Mouse (Mus musculus): Measurements from ENCODE around the gene Sptbn2.

Sptbn2 gene

DNA sequence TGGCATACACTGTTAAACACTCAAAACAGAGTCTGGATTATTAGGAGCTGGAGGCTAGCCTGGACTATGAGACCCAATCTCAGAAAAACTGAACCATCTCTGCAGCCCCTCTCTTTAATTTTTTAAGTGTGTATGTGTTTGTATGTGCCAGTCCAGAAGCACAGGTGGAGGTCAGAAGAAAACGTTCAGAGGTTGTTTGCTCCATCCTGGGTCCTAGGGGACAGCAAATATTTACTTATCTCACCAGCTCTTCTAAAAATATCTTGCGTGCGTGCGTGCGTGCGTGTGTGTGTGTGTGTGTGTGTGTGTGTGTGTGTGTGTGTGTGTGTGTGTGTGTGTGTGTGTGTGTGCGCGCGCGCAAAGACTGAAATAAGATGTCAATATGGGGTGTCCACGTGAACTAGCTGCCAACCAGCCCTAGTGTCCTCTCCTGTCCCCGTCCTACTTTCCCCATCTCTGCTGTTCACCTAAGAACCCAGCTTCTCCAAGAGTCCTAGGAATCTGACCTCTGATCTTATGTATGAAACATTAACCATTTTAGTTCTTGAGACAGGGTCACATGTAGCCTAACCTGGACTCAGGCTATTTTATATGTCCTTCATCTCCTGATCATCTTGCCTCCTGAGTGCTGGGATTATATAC lies 56.7 kb downstream of the Sptbn2 start:
- no peak for DNase-seq (ENCODE audit: extremely low spot score, low read depth, low spot score)

DNA sequence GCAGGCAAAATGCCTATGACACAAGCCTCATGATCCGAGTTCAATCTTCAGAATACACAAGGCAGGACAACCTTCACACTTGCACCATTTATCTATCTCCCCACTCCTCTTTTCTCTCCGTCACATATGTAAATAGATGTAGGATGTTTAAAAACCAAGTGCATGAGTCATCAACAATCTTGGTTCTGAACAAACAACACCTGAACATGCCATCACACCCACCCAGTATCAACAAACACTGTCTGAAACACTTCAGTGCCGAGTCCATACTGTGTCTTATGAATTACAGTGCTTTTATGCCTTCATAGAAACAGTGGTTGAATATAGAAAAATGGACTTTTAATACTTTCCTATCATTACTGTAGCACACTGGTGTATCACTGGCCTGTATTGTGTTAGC lies 61.8 kb downstream of the Sptbn2 start:
- no peak for DNase-seq (ENCODE audit: extremely low spot score, low read depth, low spot score)

DNA sequence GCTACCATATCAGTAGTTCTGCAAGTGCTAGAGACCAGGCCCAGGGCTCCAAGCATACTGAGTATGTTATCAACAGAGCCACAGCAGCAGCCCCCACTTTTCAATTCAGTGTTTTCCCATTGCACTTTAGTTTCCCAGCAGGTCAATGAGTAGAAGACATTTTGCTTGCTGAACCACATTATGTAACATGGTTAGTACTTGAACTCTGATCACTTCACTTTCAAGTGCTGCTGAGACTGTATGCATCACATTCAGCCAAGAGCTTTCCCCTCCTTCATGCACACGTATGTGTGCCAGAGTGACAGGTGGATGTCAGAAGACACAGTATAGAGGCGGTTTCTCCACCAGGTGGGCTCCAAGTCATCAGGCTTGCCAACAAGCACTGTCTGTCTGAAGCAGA lies 71.9 kb downstream of the Sptbn2 start:
- DNase-seq (ENCODE audit: extremely low spot score, low read depth, low spot score): no peak

DNA sequence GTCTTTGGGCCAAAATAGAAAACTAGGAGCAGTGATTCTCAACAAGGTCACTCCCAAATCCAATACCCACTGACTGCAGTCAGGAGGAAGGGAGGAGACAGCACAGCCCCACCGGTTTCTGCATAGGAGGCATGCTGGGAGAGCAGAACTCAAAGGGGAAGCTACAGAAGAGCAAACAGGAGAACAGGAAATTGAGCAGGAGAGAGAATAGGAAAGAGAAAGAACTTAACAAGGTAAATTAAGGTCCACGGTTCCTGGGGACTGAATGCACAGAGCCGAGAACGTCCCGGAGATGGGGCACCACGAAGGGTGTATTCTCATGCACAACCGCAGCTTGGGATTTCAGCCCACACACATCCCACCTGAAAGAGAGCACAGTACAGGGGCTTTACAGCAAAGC lies 74.2 kb downstream of the Sptbn2 start:
- no peak for DNase-seq (ENCODE audit: extremely low spot score, low read depth, low spot score)

DNA sequence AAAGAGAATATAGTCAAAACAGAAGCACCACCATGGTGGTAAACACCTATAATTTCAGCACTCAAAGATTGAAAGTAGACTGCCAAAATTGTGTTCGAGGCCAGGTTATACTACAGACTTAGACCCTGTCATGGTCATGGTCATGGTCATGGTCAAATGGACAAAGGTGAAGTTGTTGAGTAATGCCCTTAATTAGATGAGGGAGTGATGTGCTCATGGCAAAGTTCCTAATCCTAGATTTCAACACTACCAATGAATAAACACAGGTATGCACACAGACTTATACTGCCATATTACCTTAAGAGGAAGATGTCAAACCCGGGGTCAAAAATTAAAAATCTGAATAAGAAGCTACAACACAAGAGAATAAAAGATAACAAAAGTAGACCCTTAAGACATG lies 75.3 kb downstream of the Sptbn2 start:
- DNase-seq (ENCODE audit: extremely low spot score, low read depth, low spot score): no peak

DNA sequence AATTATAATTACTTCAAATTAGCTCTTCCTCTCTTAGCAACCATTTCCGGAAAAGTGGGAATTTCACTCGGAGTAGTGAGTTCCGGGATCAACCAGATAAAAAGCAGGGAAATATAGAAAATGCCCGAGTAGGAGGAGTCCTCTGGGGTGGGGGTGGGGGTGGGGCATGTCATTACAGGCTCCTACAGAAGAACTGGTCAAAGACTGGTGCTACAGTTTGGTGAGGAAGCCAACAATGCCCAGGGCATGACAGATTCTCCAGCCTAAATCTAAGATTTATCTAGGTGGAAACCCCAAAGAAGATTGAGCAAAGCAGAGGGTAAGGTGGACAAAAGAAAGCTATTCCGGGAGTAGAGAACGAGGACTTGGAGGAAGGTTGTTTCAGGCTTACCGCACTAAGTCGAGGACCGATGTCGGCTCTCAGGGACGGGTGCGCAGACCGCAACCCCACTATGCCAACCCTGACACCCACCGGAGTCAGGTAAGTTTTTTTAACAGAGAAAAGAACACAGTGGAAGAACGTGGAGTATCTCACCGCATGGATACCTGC lies 82.4 kb downstream of the Sptbn2 start:
- DNase-seq (ENCODE audit: extremely low spot score, low read depth, low spot score): peak; percentile 62

DNA sequence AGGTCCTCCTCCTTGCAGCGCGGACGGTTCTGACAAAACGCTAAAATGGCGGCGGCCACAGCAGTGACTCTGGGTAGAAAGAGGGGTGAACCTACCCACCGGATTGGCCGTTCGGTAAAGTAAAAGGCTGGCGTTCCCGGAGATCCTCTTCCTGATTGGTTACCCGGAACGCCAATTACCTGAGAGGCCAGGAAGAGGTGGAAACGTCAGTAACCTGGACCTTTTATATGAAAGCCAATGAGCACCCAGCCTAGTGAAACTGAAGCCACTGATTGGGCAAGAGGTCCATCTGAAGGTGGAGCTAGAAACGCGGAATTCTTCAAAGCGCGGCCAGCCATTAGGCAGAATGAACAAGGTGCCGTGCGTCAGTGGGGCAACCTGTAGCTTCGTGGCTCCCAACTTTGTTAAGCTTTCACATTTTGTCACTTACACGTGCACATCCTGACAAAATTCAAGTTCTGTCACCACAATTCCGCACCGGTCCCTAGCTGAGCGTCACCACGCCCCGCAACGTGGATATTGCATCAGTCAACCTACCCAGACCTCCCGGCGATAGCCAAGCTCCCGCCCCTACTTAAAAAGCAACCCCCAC lies 83.0 kb downstream of the Sptbn2 start, which contains the start of gene Rbm4:
Gene Rbm4, minus strand, starts transcription at position 71 of the 592 bp plus-strand sequence.
- peak; percentile 99 for DNase-seq (ENCODE audit: extremely low spot score, low read depth, low spot score)

DNA sequence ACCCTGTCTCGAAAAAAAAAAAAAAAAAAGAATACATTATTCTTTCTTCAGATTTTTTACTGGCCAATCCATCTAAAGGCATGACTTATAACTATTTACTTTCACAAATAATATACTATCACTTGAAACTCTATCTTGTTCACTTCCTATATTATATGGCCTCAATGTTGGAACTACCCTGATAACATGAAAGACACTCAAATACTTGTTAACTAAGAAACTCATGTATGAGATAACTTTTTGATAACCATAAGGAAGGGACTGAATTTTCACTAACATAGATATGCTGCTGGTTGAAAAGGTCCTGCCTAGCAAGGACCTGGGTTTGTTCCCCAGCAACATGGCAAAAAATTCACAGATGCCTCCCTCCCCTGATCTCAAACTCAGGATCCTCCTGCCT lies 85.0 kb downstream of the Sptbn2 start:
- no peak for DNase-seq (ENCODE audit: extremely low spot score, low read depth, low spot score)

DNA sequence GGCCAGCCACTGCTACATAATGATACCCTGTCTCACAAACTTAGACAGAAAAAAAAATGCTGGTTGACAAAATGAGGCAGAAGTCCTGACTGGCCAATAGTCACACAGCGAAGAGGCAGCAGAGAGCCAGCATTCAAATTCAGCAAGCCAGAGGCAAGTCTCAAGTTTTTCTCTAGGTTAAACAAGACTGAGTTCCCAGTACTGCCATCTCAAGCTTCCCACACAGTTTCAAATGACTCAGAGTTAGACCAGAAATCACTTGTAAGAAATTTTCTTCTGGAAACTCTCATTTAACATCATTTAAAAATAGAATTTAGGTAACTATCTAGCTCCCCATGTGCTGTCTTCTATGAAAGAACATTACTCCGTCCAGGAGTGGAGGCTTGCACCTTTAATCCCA lies 86.9 kb downstream of the Sptbn2 start:
- DNase-seq (ENCODE audit: extremely low spot score, low read depth, low spot score): no peak

DNA sequence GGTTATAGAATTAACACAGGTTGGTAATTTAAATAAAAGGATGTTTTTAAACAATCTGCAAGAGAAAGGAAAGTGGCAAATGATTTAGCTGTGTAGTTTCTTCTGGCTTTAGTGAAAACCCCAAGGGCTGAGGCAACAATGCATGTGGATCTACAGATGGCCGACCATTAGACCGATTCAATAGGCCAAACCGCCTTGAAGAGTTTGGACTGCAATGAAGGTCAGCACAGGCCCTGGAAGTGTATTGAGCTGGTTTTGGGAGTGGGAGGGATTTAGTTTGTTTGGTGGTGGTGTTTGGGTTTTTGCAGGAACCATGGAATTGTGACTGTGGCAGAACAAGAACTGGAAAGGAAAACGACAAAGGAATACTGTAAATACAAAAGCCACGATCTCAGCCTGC lies 88.1 kb downstream of the Sptbn2 start:
- no peak for DNase-seq (ENCODE audit: extremely low spot score, low read depth, low spot score)
